Mouse (Mus musculus) kidney, postnatal 0 days (tissue): ENCODE data around the gene Nek7. TPM values are rescaled to one million over a fixed set of nuclear protein-coding genes. Genes with fewer than 3 reads are reported as not detected.

Experiments
- ATAC-seq: fragments of 200-750 bp; cut with Nextera tagmentation; replicated peaks from 2 replicates; pipeline ENCODE4 v1.8.0; 2017; ENCODE audit warnings: low read depth, moderate number of reproducible peaks, moderate TSS enrichment, moderate library complexity; ENCODE audit not compliant: low FRiP score
- DNase-seq: peaks from one replicate; pipeline ENCODE4 v3.0.0-alpha.2; 2016; ENCODE audit warnings: low spot score
- H3K27ac ChIP-seq: fragments of 300-500 bp; sonication (generic); 2 replicates; pipeline ENCODE4 v1.5.1; 2014; ENCODE audit warnings: mild to moderate bottlenecking
- H3K27me3 ChIP-seq: fragments of 300-500 bp; sonication (generic); 2 replicates; pipeline ENCODE4 v1.6.1; 2014; ENCODE audit warnings: low read length, mixed read lengths; ENCODE audit not compliant: insufficient read depth
- H3K36me3 ChIP-seq: fragments of 300-500 bp; sonication (generic); 2 replicates; pipeline ENCODE4 v1.6.1; 2014; ENCODE audit warnings: low read length, mixed read lengths; ENCODE audit not compliant: insufficient read depth
- H3K4me1 ChIP-seq: fragments of 300-500 bp; sonication (generic); replicated peaks from 2 replicates; pipeline ENCODE4 v1.6.1; 2014; ENCODE audit warnings: antibody characterized with exemption, low read length, mixed read lengths; ENCODE audit not compliant: insufficient read depth
- H3K4me2 ChIP-seq: fragments of 300-500 bp; sonication (generic); 2 replicates; pipeline ENCODE4 v1.6.1; 2014; ENCODE audit warnings: mild to moderate bottlenecking, low read length, moderate library complexity, mixed read lengths
- H3K4me3 ChIP-seq: fragments of 300-500 bp; sonication (generic); replicated peaks from 2 replicates; pipeline ENCODE4 v1.5.1; 2014; ENCODE audit warnings: low read depth, low read length
- H3K9ac ChIP-seq: fragments of 300-500 bp; sonication (generic); 2 replicates; pipeline ENCODE4 v1.6.1; 2014; ENCODE audit warnings: low read depth, low read length
- H3K9me3 ChIP-seq: fragments of 300-500 bp; sonication (generic); replicated peaks from 2 replicates; pipeline ENCODE4 v1.6.1; 2016; ENCODE audit warnings: low read length, inconsistent platforms, mixed read lengths
- CTCF ChIP-seq: IDR thresholded peaks from 2 replicates; pipeline ENCODE4 v1.5.1; 2016; ENCODE audit warnings: antibody characterized with exemption, low read depth, mild to moderate bottlenecking, moderate library complexity
- WGBS: fragments of 180-500 bp; shearing (Covaris S2); extraction: QIAGEN DNeasy Blood & Tissue Kit; methylation state at CpG from one replicate; pipeline ENCODE4 v1.1.7; 2014; 5-methylcytosine and 5-hydroxymethylcytosine counted together
- polyA plus RNA-seq: library from polyadenylated mRNA; unstranded; fragments of >200 nt; fragmentation: Nextera tagmentation; extraction: Ambion mirVana; gene quantifications from 2 replicates; pipeline ENCODE4 v1.2.1, GENCODE M21; 2015

The Nek7 gene
- polyA plus RNA-seq, 1 experiment from 2014 or later = 42.8 TPM

DNA sequence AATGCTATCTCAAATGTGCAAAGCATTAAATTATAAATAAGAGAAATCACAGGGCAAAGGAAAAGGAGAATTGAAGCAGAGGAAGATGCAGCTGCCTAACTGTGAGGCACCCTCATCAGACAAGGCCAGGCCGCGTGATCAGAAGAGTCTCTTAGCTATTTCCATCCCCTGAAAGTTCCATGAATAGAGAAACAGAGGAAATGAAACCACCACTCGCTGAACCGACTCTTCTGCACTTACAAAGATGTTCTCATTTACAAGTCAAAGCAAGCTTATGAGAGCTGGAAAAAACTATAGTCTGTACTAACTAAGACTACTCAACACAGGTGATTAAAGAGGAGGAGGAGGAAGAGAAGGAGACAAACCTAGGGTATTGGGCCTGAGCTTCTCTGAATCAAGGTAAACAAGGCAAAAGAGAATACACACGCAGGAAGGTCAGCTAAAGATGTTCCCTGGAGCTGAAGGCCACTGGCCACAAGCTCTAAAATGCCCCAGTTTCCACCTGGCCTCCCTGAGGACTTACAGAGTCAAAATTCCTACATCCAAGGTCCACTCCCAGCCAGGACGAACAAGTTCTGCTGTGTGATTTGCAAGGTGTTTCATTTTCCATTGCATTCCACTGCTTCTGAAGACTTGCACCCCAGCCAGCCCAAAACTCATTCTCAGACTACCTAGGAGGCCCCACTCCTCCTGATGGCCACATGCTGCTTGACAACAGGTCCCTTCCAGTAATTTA lies 5.2 kb downstream of the Nek7 start:
- peak overlapping the region; percentile 39; the same call in 1 of the 2 replicates for H3K27ac ChIP-seq
- no peaks in the 10 kb centered on the region for H3K9me3 ChIP-seq
- no peaks in the 10 kb centered on the region for H3K36me3 ChIP-seq
- no peak overlapping the region for H3K4me3 ChIP-seq
- no peak overlapping the region for H3K9ac ChIP-seq
- H3K27me3 ChIP-seq = no peaks in the 10 kb centered on the region
- DNase-seq (no peak), ATAC-seq (no peak)
- 69% methylated on average over 6 of the region's 6 CpGs for WGBS
- TF ChIP-seq CTCF = no peak
- peaks cover 11% of the 10 kb centered on the region; the same call in 1 of the 2 replicates for H3K4me1 ChIP-seq
- no peak overlapping the region for H3K4me2 ChIP-seq

DNA sequence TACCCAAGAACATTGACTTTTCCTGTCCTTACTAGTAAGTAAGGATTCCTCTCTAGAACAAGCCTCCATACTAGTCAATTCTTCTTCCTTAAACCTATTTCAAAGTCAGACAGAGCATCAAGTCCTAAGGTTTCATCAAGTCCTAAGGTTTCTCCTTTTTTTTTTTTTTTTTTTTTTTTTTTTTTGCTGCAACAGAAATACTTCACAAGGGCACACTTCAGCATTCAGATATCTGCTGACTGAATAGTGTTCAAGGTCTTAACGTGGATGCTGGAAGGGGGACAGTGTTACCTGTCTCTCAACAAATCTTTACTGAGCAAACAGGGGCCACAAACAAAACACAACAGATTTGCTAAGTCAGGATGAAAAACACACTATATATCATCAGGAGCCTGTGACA lies 7.8 kb downstream of the Nek7 start:
- Histone ChIP-seq H3K4me2 (no peak overlapping the region), H3K4me3 (no peak overlapping the region), H3K27ac (no peak overlapping the region), H3K4me1 (peaks cover 11% of the 10 kb centered on the region; the same call in 1 of the 2 replicates), H3K9ac (no peak overlapping the region), H3K36me3 (no peaks in the 10 kb centered on the region), H3K27me3 (no peaks in the 10 kb centered on the region), H3K9me3 (no peaks in the 10 kb centered on the region)
- DNase-seq (no peak), ATAC-seq (no peak)
- TF ChIP-seq CTCF = no peak
- WGBS = 79% methylated on average over 1 of the region's 1 CpGs

DNA sequence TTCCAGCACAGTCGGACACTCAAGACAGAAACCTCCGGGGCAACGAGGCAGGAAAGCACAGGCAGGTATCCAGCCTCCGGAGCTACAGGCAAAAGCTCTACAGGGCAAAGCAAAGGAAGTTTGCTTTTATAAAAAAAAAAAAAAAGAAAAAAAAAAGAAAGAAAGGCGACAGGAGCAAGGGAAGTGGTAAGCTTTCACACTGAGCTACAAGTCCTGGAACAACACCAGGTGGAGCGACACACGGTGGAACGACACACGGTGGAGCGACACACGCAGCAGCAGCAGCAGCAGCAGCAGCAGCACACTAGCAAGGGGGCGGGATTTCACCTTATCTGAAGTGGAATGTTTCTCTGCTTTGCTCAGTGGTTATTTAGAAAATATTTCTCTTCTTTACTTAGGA lies 10.8 kb downstream of the Nek7 start:
- no peak for TF ChIP-seq CTCF
- Histone ChIP-seq H3K4me3 (no peak overlapping the region), H3K9me3 (no peaks in the 10 kb centered on the region), H3K36me3 (no peaks in the 10 kb centered on the region), H3K4me2 (no peak overlapping the region), H3K4me1 (0 out of 2 replicates have a peak, but pooled peaks cover 2% of the 10 kb centered on the region), H3K9ac (no peak overlapping the region), H3K27me3 (no peaks in the 10 kb centered on the region), H3K27ac (no peak overlapping the region)
- 90% methylated on average over 12 of the region's 12 CpGs for WGBS
- ATAC-seq (no peak), DNase-seq (no peak)

DNA sequence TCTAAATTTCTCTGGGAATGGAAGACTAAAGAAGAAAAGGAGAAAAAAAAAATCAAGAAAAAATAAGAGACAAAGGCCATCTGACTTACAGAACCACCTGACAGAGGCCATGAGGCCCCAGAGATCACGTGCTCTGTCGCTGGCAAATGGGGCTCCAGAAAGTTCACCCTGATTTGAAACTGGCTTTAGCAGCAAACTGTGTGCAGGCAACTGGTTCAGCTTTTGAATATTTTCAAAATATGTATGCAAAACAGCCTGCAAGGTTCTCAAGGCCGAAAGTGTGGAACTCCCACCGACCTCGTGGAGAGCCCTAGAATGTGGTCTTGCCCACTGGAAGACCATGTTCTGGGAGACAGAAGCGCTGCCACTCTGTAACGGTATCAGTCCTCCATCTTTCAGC lies 11.6 kb downstream of the Nek7 start:
- Histone ChIP-seq H3K27me3 (no peaks in the 10 kb centered on the region), H3K9me3 (no peaks in the 10 kb centered on the region), H3K4me2 (no peak overlapping the region), H3K9ac (no peak overlapping the region), H3K36me3 (no peaks in the 10 kb centered on the region), H3K27ac (no peak overlapping the region), H3K4me3 (no peak overlapping the region), H3K4me1 (0 out of 2 replicates have a peak, but pooled peaks cover 6% of the 10 kb centered on the region)
- no peak for TF ChIP-seq CTCF
- 95% methylated on average over 7 of the region's 7 CpGs for WGBS
- ATAC-seq = no peak
- no peak for DNase-seq

DNA sequence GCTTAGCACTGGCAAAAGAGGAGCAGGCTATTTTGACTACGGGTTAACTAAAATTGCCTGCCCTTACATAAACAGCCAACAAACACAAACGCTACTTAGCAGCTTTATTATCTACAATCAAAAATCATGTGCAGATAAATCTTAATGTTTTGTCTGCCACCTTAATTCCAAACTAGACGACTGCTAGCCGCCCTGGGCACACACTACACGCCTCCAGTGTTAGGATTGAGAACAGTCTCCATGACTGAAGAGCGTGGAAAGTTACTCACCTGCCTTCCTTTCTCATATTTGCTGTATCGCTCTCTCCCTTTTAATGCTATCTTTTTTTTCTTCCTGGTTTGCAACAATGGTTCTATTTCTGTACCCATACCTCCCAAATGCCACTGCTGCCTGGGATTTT lies 12.1 kb downstream of the Nek7 start:
- Histone ChIP-seq H3K4me2 (no peak overlapping the region), H3K4me3 (no peak overlapping the region), H3K27ac (no peak overlapping the region), H3K36me3 (no peaks in the 10 kb centered on the region), H3K9ac (no peak overlapping the region), H3K4me1 (0 out of 2 replicates have a peak, but pooled peaks cover 6% of the 10 kb centered on the region), H3K9me3 (no peaks in the 10 kb centered on the region), H3K27me3 (no peaks in the 10 kb centered on the region)
- DNase-seq = no peak
- no peak for ATAC-seq
- no peak for TF ChIP-seq CTCF
- WGBS = 76% methylated on average over 7 of the region's 7 CpGs

DNA sequence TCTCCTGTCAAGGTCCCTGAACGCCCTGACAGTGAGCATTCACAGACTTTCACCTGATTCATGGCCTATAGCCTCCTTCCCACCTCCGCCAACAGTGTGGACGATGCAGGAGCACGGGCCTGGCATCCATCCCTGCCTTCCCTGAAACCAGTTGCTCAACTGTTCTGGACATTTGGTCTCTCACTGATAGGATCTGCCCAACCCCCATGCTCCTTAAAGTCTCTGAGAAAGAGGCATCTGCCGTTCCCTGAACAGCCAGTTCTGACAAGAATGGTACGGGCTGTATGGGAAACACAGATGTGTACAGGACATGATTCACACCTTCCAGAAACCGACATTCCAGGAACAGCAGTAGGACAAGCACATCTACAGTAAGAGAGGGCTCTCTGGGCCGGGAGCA lies 13.2 kb downstream of the Nek7 start:
- no peaks in the 10 kb centered on the region for H3K36me3 ChIP-seq
- H3K4me2 ChIP-seq = no peak overlapping the region
- 0 out of 2 replicates have a peak, but pooled peaks cover 6% of the 10 kb centered on the region for H3K4me1 ChIP-seq
- H3K4me3 ChIP-seq = no peak overlapping the region
- no peaks in the 10 kb centered on the region for H3K9me3 ChIP-seq
- ATAC-seq = no peak
- H3K27ac ChIP-seq = no peak overlapping the region
- WGBS = 55% methylated on average over 8 of the region's 8 CpGs
- no peak for TF ChIP-seq CTCF
- H3K27me3 ChIP-seq = no peaks in the 10 kb centered on the region
- DNase-seq = no peak
- no peak overlapping the region for H3K9ac ChIP-seq

DNA sequence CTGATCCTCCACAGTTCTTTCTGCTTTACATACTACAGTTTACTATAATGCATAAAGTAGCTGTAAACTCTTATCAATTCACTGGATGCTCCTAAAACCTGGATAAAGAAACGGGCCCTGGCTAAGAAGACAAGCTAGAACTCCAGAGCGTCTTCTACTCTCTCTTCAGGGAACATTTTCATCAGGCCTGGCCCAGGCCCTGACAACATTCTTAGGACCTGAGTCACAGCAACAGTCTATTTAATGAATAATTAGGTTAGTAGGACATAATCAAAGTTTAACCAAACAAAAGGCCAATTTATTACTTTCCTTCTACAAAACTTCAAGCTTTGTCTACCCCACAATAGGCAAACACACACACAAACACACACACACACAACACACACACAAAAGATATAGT lies 15.2 kb downstream of the Nek7 start:
- Histone ChIP-seq H3K4me2 (no peak overlapping the region), H3K9me3 (no peaks in the 10 kb centered on the region), H3K9ac (no peak overlapping the region), H3K27me3 (no peaks in the 10 kb centered on the region), H3K27ac (peak overlapping the region; percentile 67; the same call in 1 of the 2 replicates), H3K36me3 (no peaks in the 10 kb centered on the region), H3K4me3 (no peak overlapping the region), H3K4me1 (0 out of 2 replicates have a peak, but pooled peaks cover 6% of the 10 kb centered on the region)
- ATAC-seq (0 out of 2 replicates have a peak, but pooled peaks have one; percentile 69), DNase-seq (peak; percentile 47)
- TF ChIP-seq CTCF = no peak
- 53% methylated on average over 2 of the region's 2 CpGs for WGBS
